Mouse (Mus musculus): ENCODE measurements at regions not wholly inside any gene's neighbourhood (a gene's known extent, or its start where the extent isn't known, plus 50 kb on each side); places are given as distances from the start of the nearest gene placed in this dataset.

- no peak for ATAC-seq (replicated peaks; ENCODE audit: low FRiP score)
- Histone ChIP-seq H3K4me3 (ENCODE audit: low read depth, low read length) (no peak overlapping the region), H3K27me3 (replicated peaks; ENCODE audit: control insufficient read depth, insufficient read depth, low read length) (no peaks in the 10 kb centered on the region; the same call in none of the 2 replicates), H3K36me3 (ENCODE audit: control insufficient read depth, insufficient read depth, low read length) (no peaks in the 10 kb centered on the region), H3K27ac (ENCODE audit: low read depth, low read length) (no peak overlapping the region), H3K9ac (ENCODE audit: low read depth, low read length) (no peak overlapping the region), H3K4me1 (replicated peaks; ENCODE audit: control insufficient read depth, insufficient read depth, low read length) (no peaks in the 10 kb centered on the region), H3K9me3 (ENCODE audit: control insufficient read depth, low read length) (no peaks in the 10 kb centered on the region), H3K4me2 (no peak overlapping the region)
- 80% methylated on average over 4 of the region's 4 CpGs for WGBS
- no peak for DNase-seq (ENCODE audit: low spot score)
These were observed 72.9 kb upstream of the Rxra start for GRCm38 (mm10) chr2:27603333-27603732.

- 36% methylated on average over 3 of the region's 3 CpGs for WGBS
- DNase-seq (ENCODE audit: low spot score) (no peak), ATAC-seq (replicated peaks; ENCODE audit: low FRiP score) (no peak)
- no peak overlapping the region for H3K4me2 ChIP-seq
- H3K36me3 ChIP-seq (ENCODE audit: control insufficient read depth, insufficient read depth, low read length): no peaks in the 10 kb centered on the region
- H3K4me1 ChIP-seq (replicated peaks; ENCODE audit: control insufficient read depth, insufficient read depth, low read length): no peaks in the 10 kb centered on the region
- H3K27me3 ChIP-seq (replicated peaks; ENCODE audit: control insufficient read depth, insufficient read depth, low read length): no peaks in the 10 kb centered on the region; the same call in none of the 2 replicates
- H3K27ac ChIP-seq (ENCODE audit: low read depth, low read length): no peak overlapping the region
- H3K4me3 ChIP-seq (ENCODE audit: low read depth, low read length): no peak overlapping the region
- H3K9me3 ChIP-seq (ENCODE audit: control insufficient read depth, low read length): no peaks in the 10 kb centered on the region
- no peak overlapping the region for H3K9ac ChIP-seq (ENCODE audit: low read depth, low read length)
These were observed 71.7 kb upstream of the Rxra start for GRCm38 (mm10) chr2:27604588-27604987.

DNA sequence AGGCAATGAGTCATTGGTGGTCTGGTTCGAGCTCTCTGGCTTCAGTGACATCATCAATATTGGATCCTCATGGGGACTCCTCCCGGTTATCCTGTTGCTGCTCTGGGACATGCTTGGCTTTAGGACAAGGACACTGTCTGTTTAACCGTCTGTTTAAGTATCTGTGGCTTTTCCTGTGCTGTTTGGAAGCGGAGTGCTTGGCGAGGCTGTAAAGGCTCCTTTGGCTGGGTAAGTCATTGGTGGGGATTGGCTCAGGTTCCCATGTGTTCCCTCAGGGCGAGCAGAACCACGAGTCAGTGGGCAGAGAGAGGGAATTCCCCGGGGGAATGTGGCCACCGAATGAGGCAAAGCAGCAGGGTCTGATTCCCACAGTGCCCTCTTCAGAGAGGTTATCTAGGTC is 69.4 kb upstream of the Rxra start:
- no peaks in the 10 kb centered on the region for H3K9me3 ChIP-seq (ENCODE audit: control insufficient read depth, low read length)
- no peak overlapping the region for H3K9ac ChIP-seq (ENCODE audit: low read depth, low read length)
- H3K4me3 ChIP-seq (ENCODE audit: low read depth, low read length): no peak overlapping the region
- no peak for ATAC-seq (replicated peaks; ENCODE audit: low FRiP score)
- H3K4me2 ChIP-seq: no peak overlapping the region
- 68% methylated on average over 9 of the region's 9 CpGs for WGBS
- H3K36me3 ChIP-seq (ENCODE audit: control insufficient read depth, insufficient read depth, low read length): no peaks in the 10 kb centered on the region
- no peaks in the 10 kb centered on the region; the same call in 1 of the 2 replicates for H3K27me3 ChIP-seq (replicated peaks; ENCODE audit: control insufficient read depth, insufficient read depth, low read length)
- no peaks in the 10 kb centered on the region for H3K4me1 ChIP-seq (replicated peaks; ENCODE audit: control insufficient read depth, insufficient read depth, low read length)
- DNase-seq (ENCODE audit: low spot score): no peak
- H3K27ac ChIP-seq (ENCODE audit: low read depth, low read length): no peak overlapping the region

- WGBS: 62% methylated on average over 3 of the region's 3 CpGs
- ATAC-seq (replicated peaks; ENCODE audit: low FRiP score): no peak
- H3K27me3 ChIP-seq (replicated peaks; ENCODE audit: control insufficient read depth, insufficient read depth, low read length): no peaks in the 10 kb centered on the region
These were observed 54.5 kb upstream of the Rxra start for GRCm38 (mm10) chr2:27621741-27622140.

DNA sequence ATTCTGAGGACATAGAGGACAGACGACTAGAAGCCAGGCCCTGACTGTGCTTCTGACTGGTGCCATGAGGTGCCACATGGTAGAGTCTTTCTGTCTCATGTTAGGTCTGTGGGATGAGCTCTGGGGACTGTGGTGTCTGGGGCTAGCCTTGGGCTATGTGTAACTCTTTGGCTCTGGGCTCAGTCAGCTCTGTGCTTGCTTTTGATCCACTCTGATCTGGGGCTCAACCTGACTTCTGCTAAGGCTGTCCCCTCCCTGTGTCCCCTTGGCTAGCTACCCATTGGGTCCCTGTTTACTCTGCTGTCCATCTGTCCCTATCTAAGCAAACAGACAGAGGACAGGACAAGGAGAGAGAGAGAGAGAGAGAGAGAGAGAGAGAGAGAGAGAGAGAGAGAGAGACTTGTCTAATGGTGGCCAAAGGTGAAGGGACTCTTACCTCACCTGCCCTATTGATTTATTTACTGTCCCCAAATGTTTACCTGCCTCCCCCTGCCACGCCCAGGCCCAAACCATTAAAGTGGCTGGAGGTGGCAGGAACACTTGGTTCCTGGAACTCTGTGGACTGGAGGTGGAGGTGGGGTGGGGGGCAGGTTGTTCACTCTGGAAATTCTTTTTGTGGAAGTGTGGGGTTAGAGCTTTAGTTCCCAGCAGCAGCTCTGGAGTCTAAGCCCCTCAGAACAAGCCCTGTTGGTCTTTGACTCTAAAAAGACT is 51.4 kb upstream of the Rxra start:
- 46% methylated on average over 2 of the region's 2 CpGs for WGBS

More at GRCm38 (mm10) chr2:27621741-27622140, 54.5 kb upstream of the Rxra start:
- Histone ChIP-seq H3K9me3 (ENCODE audit: control insufficient read depth, low read length) (no peaks in the 10 kb centered on the region), H3K4me2 (no peak overlapping the region), H3K27ac (ENCODE audit: low read depth, low read length) (no peak overlapping the region), H3K4me3 (ENCODE audit: low read depth, low read length) (no peak overlapping the region), H3K9ac (ENCODE audit: low read depth, low read length) (no peak overlapping the region), H3K36me3 (ENCODE audit: control insufficient read depth, insufficient read depth, low read length) (no peaks in the 10 kb centered on the region), H3K4me1 (replicated peaks; ENCODE audit: control insufficient read depth, insufficient read depth, low read length) (peaks cover 2% of the 10 kb centered on the region; the same call in 1 of the 2 replicates)
- DNase-seq (ENCODE audit: low spot score): no peak

More for the DNA sequence above, 51.4 kb upstream of the Rxra start:
- no peak overlapping the region for H3K4me3 ChIP-seq (ENCODE audit: low read depth, low read length)
- no peak overlapping the region for H3K9ac ChIP-seq (ENCODE audit: low read depth, low read length)
- H3K27ac ChIP-seq (ENCODE audit: low read depth, low read length): peak overlapping the region; percentile 54; the same call in 1 of the 2 replicates
- DNase-seq (ENCODE audit: low spot score): no peak
- H3K27me3 ChIP-seq (replicated peaks; ENCODE audit: control insufficient read depth, insufficient read depth, low read length): no peaks in the 10 kb centered on the region
- H3K4me2 ChIP-seq: no peak overlapping the region
- H3K4me1 ChIP-seq (replicated peaks; ENCODE audit: control insufficient read depth, insufficient read depth, low read length): peaks cover 2% of the 10 kb centered on the region; the same call in 1 of the 2 replicates
- no peaks in the 10 kb centered on the region for H3K9me3 ChIP-seq (ENCODE audit: control insufficient read depth, low read length)
- no peaks in the 10 kb centered on the region for H3K36me3 ChIP-seq (ENCODE audit: control insufficient read depth, insufficient read depth, low read length)
- no peak; the same call in 1 of the 2 replicates for ATAC-seq (replicated peaks; ENCODE audit: low FRiP score)

Measured in liver, embryonic 11.5 days (tissue).